Mouse (Mus musculus) lung, adult 2 months (tissue): Measurements from ENCODE around the gene Spef1. TPM values are rescaled to one million over a fixed set of nuclear protein-coding genes. Genes with fewer than 3 reads are reported as not detected.

Experiments
- DNase-seq: peaks from one replicate; pipeline ENCODE4 v3.0.0; 2022
- H3K4me1 ChIP-seq: fragments of 200-500 bp; 2 replicates; pipeline ENCODE4 v1.6.1; 2011; ENCODE audit warnings: low read length; ENCODE audit not compliant: control insufficient read depth, insufficient read depth
- H3K4me3 ChIP-seq: fragments of 200-500 bp; replicated peaks from 2 replicates; pipeline ENCODE3; 2011; ENCODE audit warnings: low read depth, mild to moderate bottlenecking, control low read depth, low read length; ENCODE audit errors: extremely low read depth
- CTCF ChIP-seq: fragments of 200-500 bp; IDR thresholded peaks from 2 replicates; pipeline ENCODE4 v1.5.1; 2011; ENCODE audit warnings: mild to moderate bottlenecking, low read length, control low read depth; ENCODE audit not compliant: insufficient read depth
- POLR2A ChIP-seq: fragments of 200-500 bp; IDR thresholded peaks from 2 replicates; pipeline ENCODE4 v1.6.1; 2011; ENCODE audit warnings: low read depth, mild to moderate bottlenecking, control low read depth, low read length, borderline replicate concordance; ENCODE audit errors: extremely low read depth
- WGBS: fragments of 180-500 bp; shearing (Covaris S2); methylation state at CpG from one replicate; pipeline ENCODE4 v1.1.7; 2018; 5-methylcytosine and 5-hydroxymethylcytosine counted together
- polyA plus RNA-seq: library from polyadenylated mRNA; depleted of rRNA; stranded (reverse); fragments of >200 nt; gene quantifications from 2 replicates; pipeline ENCODE4 v1.2.3, GENCODE M21; 2012; rRNA removed

Gene Spef1
- polyA plus RNA-seq, 1 experiment = 16.6 TPM

GRCm38 (mm10) chr2:131125964-131126815 is 60.9 kb downstream of the Spef1 start:
- Histone ChIP-seq H3K4me1 (peaks cover 8% of the 10 kb centered on the region), H3K4me3 (no peak overlapping the region)
- 80% methylated on average over 9 of the region's 9 CpGs for WGBS
- no peak for TF ChIP-seq CTCF
- no peak for TF ChIP-seq POLR2A
- no peak for DNase-seq

- DNase-seq = no peak
- TF ChIP-seq POLR2A = no peak
- no peak for TF ChIP-seq CTCF
- Histone ChIP-seq H3K4me1 (peaks cover 8% of the 10 kb centered on the region), H3K4me3 (no peak overlapping the region)
- WGBS = 94% methylated on average over 9 of the region's 9 CpGs
Observed at GRCm38 (mm10) chr2:131125157-131125963, 61.7 kb downstream of the Spef1 start.

GRCm38 (mm10) chr2:131124166-131124565 is 62.9 kb downstream of the Spef1 start:
- WGBS = 48% methylated on average over 3 of the region's 3 CpGs
- DNase-seq = no peak
- Histone ChIP-seq H3K4me3 (no peak overlapping the region), H3K4me1 (peaks cover 6% of the 10 kb centered on the region)
- no peak for TF ChIP-seq CTCF
- TF ChIP-seq POLR2A = no peak

Other genes starting within 250 kb of the Spef1 start
- 7.3 and 10.9 TPM in 2 replicates for gene Gfra4, start 144.2 kb downstream of the Spef1 start, polyA plus RNA-seq
- gene Adam33, start 123.5 kb downstream of the Spef1 start, polyA plus RNA-seq = 28.8 and 34.5 TPM in 2 replicates
- gene Siglec1, start 100.5 kb downstream of the Spef1 start, polyA plus RNA-seq = 14.7 and 18.5 TPM in 2 replicates
- 56.2 and 58.3 TPM in 2 replicates for gene Hspa12b, start 60.0 kb downstream of the Spef1 start, polyA plus RNA-seq
- gene Gm11037, start 53.8 kb downstream of the Spef1 start, polyA plus RNA-seq = not detected in 2 replicates
- 67.6 and 76.4 TPM in 2 replicates for gene 1700037H04Rik, start 27.2 kb downstream of the Spef1 start, polyA plus RNA-seq
- 131 and 138 TPM in 2 replicates for gene Cenpb, start 7.2 kb downstream of the Spef1 start, polyA plus RNA-seq
- 34.5 and 39.1 TPM in 2 replicates for gene Cdc25b, start 333 bp downstream of the Spef1 start, polyA plus RNA-seq
- 44.5 and 46.4 TPM in 2 replicates for gene Ap5s1, start 19.8 kb upstream of the Spef1 start, polyA plus RNA-seq
- 49.8 and 59.7 TPM in 2 replicates for gene Mavs, start 46.8 kb upstream of the Spef1 start, polyA plus RNA-seq
- gene Pank2, start 75.2 kb upstream of the Spef1 start, polyA plus RNA-seq = 12.7 and 16.1 TPM in 2 replicates
- 2.1 and 3.6 TPM in 2 replicates for gene Rnf24, start 165.6 kb upstream of the Spef1 start, polyA plus RNA-seq